Mouse (Mus musculus): ENCODE measurements at regions not wholly inside any gene's neighbourhood (a gene's known extent, or its start where the extent isn't known, plus 50 kb on each side); places are given as distances from the start of the nearest gene placed in this dataset.

GRCm38 (mm10) chr3:116197966-116198365 lies 55.3 kb downstream of the Gpr88 start:
- no peak for DNase-seq (ENCODE audit: low spot score)
- intact Hi-C loops (cut with DNase I), result no loop called here

- peak; percentile 43 for DNase-seq (ENCODE audit: low spot score)
- intact Hi-C loops (cut with DNase I), result no loop called here
Observed at GRCm38 (mm10) chr3:116194701-116195100, 58.6 kb downstream of the Gpr88 start.

- DNase-seq (ENCODE audit: low spot score), result no peak
- intact Hi-C loops (cut with DNase I), result no loop called here
Observed at GRCm38 (mm10) chr3:116191261-116191660, 61.8 kb upstream of the Vcam1 start.

- DNase-seq (ENCODE audit: low spot score), result no peak
- intact Hi-C loops (cut with DNase I), result no loop called here
Observed at GRCm38 (mm10) chr3:116190727-116191126, 61.2 kb upstream of the Vcam1 start.

GRCm38 (mm10) chr3:116189363-116190100 lies 60.0 kb upstream of the Vcam1 start:
- DNase-seq (ENCODE audit: low spot score), result no peak
- intact Hi-C loops (cut with DNase I), result no loop called here

GRCm38 (mm10) chr3:116185206-116185605 lies 55.7 kb upstream of the Vcam1 start:
- intact Hi-C loops (cut with DNase I), result no loop called here
- no peak for DNase-seq (ENCODE audit: low spot score)

- intact Hi-C loops (cut with DNase I), result no loop called here
- DNase-seq (ENCODE audit: low spot score), result no peak
Observed at GRCm38 (mm10) chr3:116184443-116184842, 55.0 kb upstream of the Vcam1 start.

GRCm38 (mm10) chr3:116180341-116180885 lies 50.9 kb upstream of the Vcam1 start:
- intact Hi-C loops (cut with DNase I), result no loop called here
- DNase-seq (ENCODE audit: low spot score), result no peak
